Mouse (Mus musculus): ENCODE measurements around the gene Tnrc6c.

GRCm38 (mm10) chr11:117772352-117772751 is 118.3 kb downstream of the Tnrc6c start:
- no peak for TF ChIP-seq POLR2A (IDR thresholded peaks at IDR 0.05; ENCODE audit: low read depth, low read length)
- no peak for TF ChIP-seq CTCF (IDR thresholded peaks at IDR 0.05; ENCODE audit: extremely low read depth, insufficient read depth, insufficient read length, insufficient replicate concordance)
